Mouse (Mus musculus) liver, embryonic 14.5 days (tissue): ENCODE data around the gene Col6a6.

Experiments used
- CTCF ChIP-seq: IDR thresholded peaks from 2 replicates; pipeline ENCODE4 v1.5.1; 2016; ENCODE audit warnings: antibody characterized with exemption, low read depth, control low read depth
- EP300 ChIP-seq: IDR thresholded peaks from 2 replicates; pipeline ENCODE4 v1.6.1; 2016; ENCODE audit warnings: antibody characterized with exemption, low read depth

DNA sequence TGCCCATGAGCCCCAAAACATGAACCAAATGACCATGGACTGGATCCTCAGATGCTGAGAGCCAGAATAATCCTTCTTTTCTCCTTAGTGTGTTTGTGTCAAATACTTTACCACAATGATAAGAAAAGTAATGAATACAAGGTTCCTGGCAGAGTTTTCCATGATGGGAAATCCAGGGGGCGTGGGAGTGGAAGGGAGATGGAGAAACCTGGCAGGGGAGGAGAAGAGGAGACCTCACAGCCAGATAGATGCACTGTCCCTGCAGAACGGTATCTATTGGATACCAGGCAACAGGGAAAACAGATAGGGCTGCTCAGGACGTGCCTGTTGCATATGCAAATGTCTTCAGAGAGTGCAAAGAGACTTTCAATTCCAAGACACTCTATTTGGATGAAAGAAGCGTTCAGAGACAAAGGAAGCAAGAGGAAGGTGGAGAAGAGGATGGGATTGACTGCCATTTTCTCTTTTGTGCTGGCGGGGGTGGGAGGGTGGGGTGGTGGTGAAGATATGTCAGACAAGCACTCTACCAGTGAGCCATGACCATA, 108.0 kb downstream of the Col6a6 start:
- no peak for TF ChIP-seq CTCF
- no peak for TF ChIP-seq EP300
